In genomic region chr19:6452672-6453310, GRCm38 (mm10) we compare ENCODE assay signal across 10 mouse cellular contexts. TPM values are rescaled to one million over a fixed set of nuclear protein-coding genes. Genes with fewer than 3 reads are reported as not detected.
DNase-seq lines count a peak whose midpoint lies in the region; ATAC-seq and TF ChIP-seq lines count a peak whose summit lies in the region.
"Had no signal": no experiment of that assay in that cellular context is flagged by ENCODE, and none has a peak within 500 bp of the region (broad histone marks: within the 10 kb centered on the region; RNA-seq: fewer than 3 reads in every experiment).

No protein-coding gene starts in this region.

- H3K9me3 ChIP-seq in heart, embryonic 10.5 days = no peaks in the 10 kb centered on the region
- no peaks in the 10 kb centered on the region for H3K9me3 ChIP-seq in hindbrain, embryonic 12.5 days (replicated peaks)
- H3K9me3 ChIP-seq in neural tube, embryonic 13.5 days = no peaks in the 10 kb centered on the region
- H3K9me3 ChIP-seq: heart, embryonic 13.5 days had no signal

- H3K36me3 ChIP-seq in heart, embryonic 10.5 days = no peaks in the 10 kb centered on the region
- H3K36me3 ChIP-seq in hindbrain, embryonic 12.5 days = peaks cover 8% of the 10 kb centered on the region; the same call in 1 of the 2 replicates
- peaks cover 26% of the 10 kb centered on the region for H3K36me3 ChIP-seq in neural tube, embryonic 13.5 days
- H3K36me3 ChIP-seq: heart, embryonic 13.5 days had no signal

- peaks cover 23% of the 10 kb centered on the region for H3K4me1 ChIP-seq in heart, embryonic 10.5 days
- peaks cover 4% of the 10 kb centered on the region; the same call in 1 of the 2 replicates for H3K4me1 ChIP-seq in cortical plate, adult 2 months (ENCODE audit: control insufficient read depth, insufficient read depth, low read length)
- H3K4me1 ChIP-seq in hindbrain, embryonic 12.5 days = peaks cover 54% of the 10 kb centered on the region
- peaks cover 59% of the 10 kb centered on the region for H3K4me1 ChIP-seq in neural tube, embryonic 13.5 days (replicated peaks)

- H3K27ac ChIP-seq in heart, embryonic 10.5 days = peak overlapping the region; percentile 10; the same call in 1 of the 2 replicates
- peak overlapping the region; percentile 83 for H3K27ac ChIP-seq in cortical plate, adult 2 months (ENCODE audit: insufficient read depth, low read length)
- peak overlapping the region; percentile 79 for H3K27ac ChIP-seq in hindbrain, embryonic 12.5 days
- peak overlapping the region; percentile 84 for H3K27ac ChIP-seq in neural tube, embryonic 13.5 days (replicated peaks)
- H3K27ac ChIP-seq: heart, embryonic 13.5 days had no signal

- no peak overlapping the region for H3K4me2 ChIP-seq in hindbrain, embryonic 12.5 days (replicated peaks)
- H3K4me2 ChIP-seq in neural tube, embryonic 13.5 days = no peak overlapping the region
- H3K4me2 ChIP-seq: heart, embryonic 13.5 days had no signal

- peaks cover 73% of the 10 kb centered on the region for H3K27me3 ChIP-seq in heart, embryonic 10.5 days (ENCODE audit: insufficient read depth, poor library complexity, severe bottlenecking)
- no peaks in the 10 kb centered on the region; the same call in 1 of the 2 replicates for H3K27me3 ChIP-seq in hindbrain, embryonic 12.5 days
- H3K27me3 ChIP-seq in neural tube, embryonic 13.5 days = no peaks in the 10 kb centered on the region

- WGBS in heart, embryonic 10.5 days = 60% methylated on average over 9 of the region's 9 CpGs
- WGBS in hindbrain, embryonic 12.5 days = 41% methylated on average over 9 of the region's 9 CpGs
- WGBS in neural tube, embryonic 13.5 days = 40% methylated on average over 9 of the region's 9 CpGs

- H3K9ac ChIP-seq in hindbrain, embryonic 12.5 days = peak overlapping the region; percentile 8; the same call in 1 of the 2 replicates
- H3K9ac ChIP-seq in neural tube, embryonic 13.5 days = peak overlapping the region; percentile 31
- H3K9ac ChIP-seq: heart, embryonic 13.5 days; liver, postnatal 0 days had no signal

- no peak for TF ChIP-seq CTCF in cortical plate, adult 2 months (IDR thresholded peaks at IDR 0.05; ENCODE audit: extremely low read depth, insufficient read depth, low read length)

- peak; percentile 49 for ATAC-seq in hindbrain, embryonic 12.5 days (ENCODE audit: low FRiP score)
- ATAC-seq in neural tube, embryonic 13.5 days (ENCODE audit: low read depth) = peak; percentile 10; the same call in 1 of the 2 replicates

- intact Hi-C loops in heart, postnatal 25 days (cut with DNase I) = loop anchor here (2.0 kb wide), 2 partner anchors 52 to 80 kb away; no protein-coding TSS in a partner anchor

- DNase-seq in heart, embryonic 10.5 days (ENCODE audit: low spot score) = no peak
- DNase-seq in heart, postnatal 25 days (ENCODE audit: low spot score) = no peak
- DNase-seq in kidney, postnatal 4 days = no peak
- DNase-seq in thymus, postnatal 0 days (ENCODE audit: low spot score) = no peak
- DNase-seq in heart, postnatal 4 days = no peak

- TF ChIP-seq POLR2A in cortical plate, adult 2 months (IDR thresholded peaks at IDR 0.05; ENCODE audit: extremely low read depth, insufficient read depth, low read length) = no peak

- no peak overlapping the region for H3K4me3 ChIP-seq in heart, embryonic 10.5 days
- H3K4me3 ChIP-seq in cortical plate, adult 2 months (ENCODE audit: insufficient read depth, low read length) = no peak overlapping the region
- H3K4me3 ChIP-seq in hindbrain, embryonic 12.5 days = no peak overlapping the region
- no peak overlapping the region for H3K4me3 ChIP-seq in neural tube, embryonic 13.5 days
- H3K4me3 ChIP-seq: heart, embryonic 13.5 days had no signal

RNA-seq across cellular contexts. Expression of gene Nrxn2, which starts 34.3 kb away (rescaled TPM):
- 0.10 and 1.1 TPM in 2 replicates for polyA plus RNA-seq in heart, embryonic 10.5 days (2016; fragmentation: Nextera tagmentation; extraction: Ambion mirVana)
- total RNA-seq in heart, postnatal 25 days (2021) = 1 to 10 TPM; 3.4 to 4.4 TPM
- 279 and 288 TPM in 2 replicates for polyA plus RNA-seq in cortical plate, adult 2 months (2012; rRNA removed)
- 21.3 and 23.0 TPM in 2 replicates for polyA plus RNA-seq in hindbrain, embryonic 12.5 days (2016; fragmentation: Nextera tagmentation; extraction: Ambion mirVana)
- polyA plus RNA-seq in neural tube, embryonic 13.5 days (2015; fragmentation: Nextera tagmentation; extraction: Ambion mirVana) = 24.0 and 28.9 TPM in 2 replicates
- 0.10 and 0.24 TPM in 2 replicates for polyA plus RNA-seq in thymus, postnatal 0 days (2015; fragmentation: Nextera tagmentation; extraction: Ambion mirVana)
- total RNA-seq in heart, postnatal 4 days (2021) = 1 to 10 TPM; 3.5 to 3.7 TPM

RNA-seq across cellular contexts. Expression of gene Rasgrp2, which starts 53.7 kb away (rescaled TPM):
- 59.9 and 61.6 TPM in 2 replicates for polyA plus RNA-seq in heart, embryonic 10.5 days (2016; fragmentation: Nextera tagmentation; extraction: Ambion mirVana)
- total RNA-seq in heart, postnatal 25 days (2021) = 10 to 100 TPM; 43.2 to 55.2 TPM
- polyA plus RNA-seq in cortical plate, adult 2 months (2012; rRNA removed) = 52.5 and 78.6 TPM in 2 replicates
- polyA plus RNA-seq in hindbrain, embryonic 12.5 days (2016; fragmentation: Nextera tagmentation; extraction: Ambion mirVana) = 20.0 and 23.0 TPM in 2 replicates
- 44.1 and 49.9 TPM in 2 replicates for polyA plus RNA-seq in neural tube, embryonic 13.5 days (2015; fragmentation: Nextera tagmentation; extraction: Ambion mirVana)
- 195 and 206 TPM in 2 replicates for polyA plus RNA-seq in thymus, postnatal 0 days (2015; fragmentation: Nextera tagmentation; extraction: Ambion mirVana)
- total RNA-seq in heart, postnatal 4 days (2021) = 10 to 100 TPM; 42.6 to 45.1 TPM

Comparison
In these comparisons a context has a peak if more than half of its experiments do, and no peak if none do; other contexts are left out.
1. H3K27ac ChIP-seq: peak in every context shown above with its lines; median percentile 84 in neural tube, embryonic 13.5 days; 83 in cortical plate, adult 2 months; 79 in hindbrain, embryonic 12.5 days; 10 in heart, embryonic 10.5 days.
2. RNA of gene Nrxn2, which starts 34.3 kb away (polyA plus RNA-seq): 279 to 288 TPM in cortical plate, adult 2 months, 24.0 to 28.9 TPM in neural tube, embryonic 13.5 days and 21.3 to 23.0 TPM in hindbrain, embryonic 12.5 days; 0.10 to 1.1 TPM in heart, embryonic 10.5 days and 0.10 to 0.24 TPM in thymus, postnatal 0 days; every median in the first group is over 10 times any median in the second.